Mouse (Mus musculus) naive thymus-derived CD4-positive, alpha-beta T cell, adult 2 months (primary cell): ENCODE data around the gene Slc26a1.

Source experiments
- DNase-seq: peaks from one replicate; pipeline ENCODE4 v3.0.0-alpha.2; 2011; ENCODE audit warnings: low read depth

Gene Slc26a1

GRCm38 (mm10) chr5:108691152-108691551 lies 15.8 kb upstream of the Slc26a1 start:
- peak; percentile 56 for DNase-seq

GRCm38 (mm10) chr5:108689091-108689490 lies 13.7 kb upstream of the Slc26a1 start:
- DNase-seq, result no peak

- no peak for DNase-seq
These were observed 5.5 kb upstream of the Slc26a1 start for GRCm38 (mm10) chr5:108680871-108681270.

GRCm38 (mm10) chr5:108679909-108680308 lies 4.5 kb upstream of the Slc26a1 start:
- peak; percentile 21 for DNase-seq

- DNase-seq, result no peak
These were observed 3.0 kb upstream of the Slc26a1 start for GRCm38 (mm10) chr5:108678296-108678854.

- no peak for DNase-seq
These were observed 2.4 kb upstream of the Slc26a1 start for GRCm38 (mm10) chr5:108677605-108678295.

- DNase-seq, result no peak
These were observed 1.6 kb upstream of the Slc26a1 start for GRCm38 (mm10) chr5:108676772-108677498.

- DNase-seq, result no peak
These were observed 745 bp downstream of the Slc26a1 start for GRCm38 (mm10) chr5:108674624-108675023.

- DNase-seq, result peak; percentile 17
These were observed 3.6 kb downstream of the Slc26a1 start for GRCm38 (mm10) chr5:108671757-108672156.

GRCm38 (mm10) chr5:108670785-108671184 lies 4.6 kb downstream of the Slc26a1 start:
- peak; percentile 69 for DNase-seq

GRCm38 (mm10) chr5:108669986-108670385 lies 5.4 kb downstream of the Slc26a1 start:
- no peak for DNase-seq

GRCm38 (mm10) chr5:108668977-108669936 lies 6.1 kb downstream of the Slc26a1 start, which contains the start of gene Dgkq:
TSS of gene Dgkq (minus strand) at chr5:108669672.
- peak; percentile 88 for DNase-seq

- DNase-seq, result no peak
These were observed 6.9 kb downstream of the Slc26a1 start for GRCm38 (mm10) chr5:108668387-108668932.

- no peak for DNase-seq
These were observed 8.0 kb downstream of the Slc26a1 start for GRCm38 (mm10) chr5:108667370-108667769.

- no peak for DNase-seq
These were observed 10.3 kb downstream of the Slc26a1 start for GRCm38 (mm10) chr5:108665066-108665465.

- no peak for DNase-seq
These were observed 12.6 kb downstream of the Slc26a1 start for GRCm38 (mm10) chr5:108662772-108663171.

GRCm38 (mm10) chr5:108660632-108661268 lies 14.6 kb downstream of the Slc26a1 start:
- peak; percentile 86 for DNase-seq

- peak; percentile 13 for DNase-seq
These were observed 15.4 kb downstream of the Slc26a1 start, which contains the start of gene Idua for GRCm38 (mm10) chr5:108659698-108660631. TSS of gene Idua (plus strand) at chr5:108660331.

GRCm38 (mm10) chr5:108658611-108659010 lies 16.8 kb downstream of the Slc26a1 start:
- DNase-seq, result no peak

- DNase-seq, result no peak
These were observed 18.0 kb downstream of the Slc26a1 start for GRCm38 (mm10) chr5:108657406-108657805.
